Mouse (Mus musculus) CD4-positive helper T cell, adult 2 months (primary cell): ENCODE data around the gene Rbm15b.

ENCODE experiments used
- DNase-seq: peaks from one replicate; pipeline ENCODE4 v3.0.0-alpha.2; 2012; ENCODE audit warnings: low read depth, missing footprints, low spot score

The Rbm15b gene

DNA sequence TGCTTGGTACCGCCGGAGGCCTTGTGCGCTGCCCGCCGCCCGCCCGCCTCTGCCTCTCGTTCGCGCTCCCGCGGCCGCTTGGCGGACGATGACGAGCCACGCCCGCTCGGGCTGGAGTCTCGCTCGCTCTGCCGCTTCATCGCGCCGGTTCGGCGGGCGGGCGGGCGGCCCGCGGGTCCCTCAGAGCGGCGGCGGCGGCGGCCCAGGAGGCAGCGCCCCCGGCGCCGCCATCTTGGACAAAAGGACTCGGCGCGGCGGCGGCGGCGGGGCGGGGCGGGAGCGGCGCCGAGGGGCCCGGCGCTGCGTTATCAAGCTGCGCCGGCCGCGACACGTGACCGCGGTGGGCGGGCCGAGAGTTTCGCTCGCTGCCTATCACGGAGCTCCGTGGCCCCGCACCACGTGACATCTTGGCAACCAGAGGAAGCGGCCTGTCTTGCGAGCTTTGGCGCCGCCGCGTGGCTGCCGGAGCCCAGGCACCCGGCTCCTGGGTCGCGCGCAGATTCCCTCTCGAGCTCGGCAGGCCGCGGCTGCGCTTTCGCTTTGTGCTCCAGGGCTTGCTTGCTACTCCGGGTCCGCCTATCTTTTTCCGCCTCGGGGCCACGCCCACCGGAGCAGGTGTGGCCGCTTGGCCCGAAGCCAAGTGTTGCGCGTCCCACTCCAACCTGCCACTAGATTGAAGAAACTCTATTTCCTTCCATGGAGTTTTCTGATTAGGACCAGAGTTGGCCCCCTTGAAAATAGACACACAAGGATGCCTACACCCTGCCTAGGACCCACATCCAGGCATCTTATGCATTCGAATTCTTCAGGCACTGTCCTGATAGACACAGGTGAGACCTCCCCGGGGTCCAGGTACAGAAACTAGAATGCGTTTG, at the start of gene Rbm15b:
Rbm15b (minus strand) TSS at position 601 of the 875 bp plus-strand sequence.
- peak; percentile 100 for DNase-seq

DNA sequence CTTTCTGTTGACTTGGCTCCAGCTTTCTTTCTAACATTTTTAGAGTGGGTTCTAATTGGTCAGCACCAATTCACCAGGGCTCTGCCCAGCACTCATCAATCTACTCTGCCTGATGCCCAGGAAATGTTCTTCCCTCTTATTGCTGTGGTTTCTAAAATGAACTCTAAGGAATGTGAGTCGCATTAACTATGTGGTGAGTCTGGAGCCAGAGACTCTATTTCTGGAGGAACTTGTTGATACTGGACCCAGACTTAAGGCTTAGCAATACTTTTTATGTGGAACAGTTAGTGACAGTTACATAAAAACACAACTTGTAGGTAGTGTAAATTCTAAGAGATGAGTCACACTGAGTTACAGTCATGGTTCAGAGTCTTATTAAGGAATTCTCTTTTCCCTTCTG, 47.8 kb upstream of the Rbm15b start:
- no peak for DNase-seq

DNA sequence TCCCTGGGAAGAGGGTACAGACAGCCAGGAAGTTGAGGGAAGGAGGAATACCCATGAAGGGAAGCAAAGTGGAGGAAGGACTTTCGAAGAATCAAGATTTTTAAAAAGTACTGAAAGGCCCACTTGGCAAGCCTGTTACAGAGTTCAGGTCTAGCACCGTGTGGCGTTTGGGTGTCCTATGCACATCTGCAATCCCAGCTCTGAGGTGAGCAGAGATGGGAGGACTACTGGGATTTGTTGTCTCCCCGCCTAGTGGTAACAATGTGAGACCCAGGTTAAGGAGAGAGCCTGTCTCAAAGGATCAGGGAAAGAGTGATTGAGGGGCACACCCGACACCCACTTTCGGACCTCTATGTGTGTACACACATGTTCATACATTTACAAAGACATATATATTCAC, 27.6 kb upstream of the Rbm15b start:
- DNase-seq = no peak

DNA sequence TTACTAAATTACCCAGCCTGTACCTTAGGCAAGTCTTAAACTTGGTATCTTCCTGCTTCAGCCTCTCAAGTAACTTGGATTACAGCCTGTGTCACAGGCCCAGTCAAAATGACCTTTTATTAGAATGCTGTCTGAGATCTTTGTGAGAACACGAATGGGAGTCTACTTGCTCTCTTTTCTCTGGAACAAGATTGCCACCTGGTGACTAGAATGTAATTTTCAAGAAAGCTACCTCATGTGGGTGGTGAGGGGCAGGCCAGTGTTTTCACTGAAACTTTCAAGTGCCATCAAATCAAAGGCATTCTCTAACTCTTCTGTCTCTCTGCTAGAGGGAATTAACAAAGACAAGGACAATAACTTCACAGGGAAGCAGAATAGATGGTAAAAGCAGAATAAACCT, 26.5 kb upstream of the Rbm15b start:
- DNase-seq = no peak

DNA sequence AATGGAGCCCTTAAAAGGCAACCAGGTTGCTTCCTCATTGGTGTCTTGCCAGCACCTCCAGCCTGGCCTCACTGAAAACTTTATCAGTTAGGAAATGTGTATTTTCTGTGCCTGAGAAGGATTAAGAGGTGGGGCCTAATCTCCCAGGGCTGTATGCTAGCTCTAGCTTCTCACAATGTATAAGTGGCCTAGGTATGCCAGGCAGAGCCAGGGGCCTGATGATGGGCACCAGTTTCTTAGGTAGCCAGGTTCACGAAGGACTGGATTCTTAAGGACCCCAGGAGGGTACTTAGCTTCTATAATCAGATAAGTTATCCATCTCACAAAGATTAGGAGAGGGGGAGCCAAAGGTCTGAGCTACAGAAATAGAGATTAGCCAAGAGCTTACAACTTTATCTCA, 24.4 kb upstream of the Rbm15b start:
- no peak for DNase-seq

DNA sequence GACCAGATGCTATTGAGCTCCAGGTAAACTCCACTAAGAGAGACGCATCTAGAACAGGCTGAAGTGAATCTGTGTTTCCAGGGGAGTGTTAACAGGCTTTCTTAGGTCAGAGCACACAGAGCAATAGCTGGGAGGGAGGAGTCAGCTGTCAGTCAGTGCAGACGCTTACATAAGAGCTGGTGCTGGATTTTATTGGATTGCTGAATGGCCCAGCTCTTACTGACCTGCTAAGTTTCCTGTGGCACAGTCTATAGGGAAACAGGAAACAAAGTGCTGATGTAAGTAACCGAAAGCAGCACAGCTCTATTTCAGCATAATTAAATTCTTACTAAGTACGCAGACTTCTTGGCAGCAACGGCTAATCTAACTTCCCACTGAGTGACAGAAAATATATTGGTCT, 21.5 kb upstream of the Rbm15b start:
- no peak for DNase-seq

DNA sequence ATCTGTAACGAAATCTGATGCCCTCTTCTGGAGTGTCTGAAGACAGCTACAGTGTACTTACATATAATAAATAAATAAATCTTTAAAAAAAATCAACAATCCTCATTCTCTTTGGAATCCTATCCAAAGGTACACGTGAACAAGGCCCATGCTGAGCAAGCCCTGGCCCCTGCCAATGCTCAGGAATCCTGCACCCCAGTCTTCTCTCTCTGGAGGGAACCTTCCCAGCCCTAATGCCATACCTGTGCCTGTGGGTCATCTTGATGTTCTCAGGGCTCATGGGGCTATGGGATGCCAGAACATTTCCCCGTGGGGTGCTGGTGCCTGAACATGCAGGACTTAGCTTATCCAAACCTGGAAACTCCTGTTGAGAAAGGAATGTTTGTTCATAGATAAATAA, 20.9 kb upstream of the Rbm15b start:
- no peak for DNase-seq

DNA sequence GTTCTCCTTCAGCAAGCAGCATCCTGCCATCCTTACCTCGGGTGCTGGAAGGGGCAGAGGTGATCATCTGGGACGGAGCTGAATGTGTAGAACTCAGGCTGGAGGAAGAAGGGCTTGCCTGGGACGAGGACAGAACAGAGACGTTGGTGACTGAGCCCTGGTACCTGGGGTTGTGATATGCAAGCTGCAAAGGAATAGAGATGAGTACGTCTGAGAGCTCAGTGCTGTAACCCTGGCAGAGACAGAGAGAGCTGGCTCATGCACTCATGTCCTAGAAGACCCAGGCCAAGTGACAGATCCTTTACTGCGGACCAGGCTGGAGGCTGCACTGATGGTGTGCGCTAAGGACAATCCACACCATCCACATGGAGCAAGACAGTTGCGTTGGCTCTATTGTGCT, 19.4 kb upstream of the Rbm15b start:
- no peak for DNase-seq

DNA sequence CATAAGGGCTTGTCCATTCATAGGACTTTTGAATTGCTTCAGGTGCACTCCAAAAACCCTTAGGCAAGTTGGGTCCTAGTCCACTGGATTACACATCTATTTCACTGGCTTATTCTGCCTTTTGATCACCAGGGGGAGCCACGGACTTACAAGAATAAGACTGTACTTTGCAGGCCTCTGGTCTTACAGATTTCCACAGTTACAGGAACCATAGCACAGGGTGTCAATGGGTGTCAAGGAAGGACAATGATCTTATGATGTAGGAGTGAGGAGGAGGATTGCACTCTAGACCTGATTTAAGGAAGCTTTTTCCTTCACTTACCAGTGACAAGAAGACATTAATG, 16.5 kb upstream of the Rbm15b start:
- peak; percentile 50 for DNase-seq

DNA sequence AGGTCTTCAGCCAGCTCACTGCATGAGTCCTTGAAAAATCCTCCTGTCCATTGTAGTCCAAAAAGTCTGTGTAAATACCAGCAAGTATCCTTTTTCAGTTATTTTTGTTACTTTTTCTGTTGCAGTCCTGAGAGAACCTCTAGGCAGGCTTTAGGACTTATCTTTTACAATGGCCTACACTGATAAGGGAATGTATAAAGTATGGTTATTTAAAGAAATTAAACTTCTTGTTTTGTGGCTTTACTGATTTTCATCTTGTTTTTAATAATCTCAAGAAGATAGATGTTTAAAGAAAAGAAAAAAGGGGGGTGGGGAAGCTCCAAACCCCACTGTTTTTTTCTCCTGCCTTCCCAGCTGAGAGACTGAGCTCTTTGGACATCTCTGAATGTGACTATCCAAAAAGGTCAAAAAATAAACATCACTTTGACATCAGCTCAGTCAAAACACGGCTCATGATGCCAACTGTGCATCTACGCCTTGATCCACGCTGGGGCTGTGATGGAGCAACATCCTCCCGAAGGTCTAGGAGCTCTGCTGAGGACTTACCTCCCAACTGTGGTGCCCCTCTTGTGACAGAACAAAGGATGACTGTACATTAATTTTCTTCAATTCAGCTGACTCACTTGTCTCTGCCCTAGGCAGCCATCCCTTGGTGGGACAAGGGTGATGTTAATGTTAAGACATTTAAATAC, 16.0 kb upstream of the Rbm15b start:
- no peak for DNase-seq

DNA sequence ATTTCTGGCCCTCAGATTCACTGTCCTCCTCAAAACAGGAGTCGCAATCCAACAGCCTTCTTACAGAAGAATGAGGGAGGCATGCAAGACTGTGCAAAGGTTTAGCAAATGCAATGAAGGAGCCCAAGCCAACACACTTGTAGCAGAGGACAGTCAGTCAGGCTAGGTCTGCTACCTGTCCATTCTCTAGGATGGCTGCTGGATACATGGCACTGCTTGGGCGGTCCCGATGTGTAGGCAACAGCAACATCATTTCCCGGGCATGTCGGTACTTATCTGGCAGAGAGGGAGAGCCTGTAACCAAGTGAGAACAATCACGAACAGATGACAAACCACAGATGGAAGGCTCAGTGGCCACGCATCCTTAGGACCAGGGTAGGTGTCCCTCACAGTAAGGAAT, 14.4 kb upstream of the Rbm15b start:
- no peak for DNase-seq

DNA sequence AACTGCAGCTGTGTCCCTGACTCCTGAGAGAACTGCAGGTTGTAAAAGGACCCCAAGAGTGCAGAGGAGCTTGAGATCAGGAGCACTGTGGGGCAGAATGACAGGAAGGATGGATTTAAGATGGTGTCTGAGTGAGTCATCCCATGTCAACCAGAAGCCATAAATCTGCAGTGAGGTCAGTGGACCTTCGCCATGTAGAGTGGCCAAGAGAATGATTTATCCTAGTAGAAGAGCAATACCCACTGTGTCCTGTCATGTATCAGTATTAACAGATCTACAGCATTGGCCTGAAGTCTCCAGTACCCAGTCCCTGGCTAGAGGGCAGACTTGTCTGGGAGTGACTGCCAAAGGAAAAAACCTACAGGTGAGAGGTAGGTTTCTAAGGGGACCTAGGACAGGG, 11.7 kb upstream of the Rbm15b start:
- DNase-seq = no peak

DNA sequence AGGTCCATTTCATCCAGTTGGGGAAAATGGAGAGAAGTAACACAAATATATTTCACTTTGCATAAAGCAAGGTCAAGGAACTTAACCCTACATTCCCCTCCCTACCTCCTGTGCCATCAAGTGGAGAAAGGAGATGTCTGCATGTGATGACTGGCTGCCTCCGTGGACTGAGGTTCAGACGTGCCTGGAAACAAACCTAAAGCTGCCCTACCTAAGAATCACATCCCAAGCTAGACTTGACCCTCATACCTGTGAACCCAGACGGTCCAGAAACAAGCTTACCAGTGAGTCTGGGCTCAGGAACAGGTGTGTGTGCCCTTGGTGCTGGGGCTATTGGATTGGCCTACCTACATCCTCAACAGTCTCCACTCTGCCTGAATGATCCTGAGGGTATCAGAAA, 6.1 kb upstream of the Rbm15b start:
- no peak for DNase-seq

DNA sequence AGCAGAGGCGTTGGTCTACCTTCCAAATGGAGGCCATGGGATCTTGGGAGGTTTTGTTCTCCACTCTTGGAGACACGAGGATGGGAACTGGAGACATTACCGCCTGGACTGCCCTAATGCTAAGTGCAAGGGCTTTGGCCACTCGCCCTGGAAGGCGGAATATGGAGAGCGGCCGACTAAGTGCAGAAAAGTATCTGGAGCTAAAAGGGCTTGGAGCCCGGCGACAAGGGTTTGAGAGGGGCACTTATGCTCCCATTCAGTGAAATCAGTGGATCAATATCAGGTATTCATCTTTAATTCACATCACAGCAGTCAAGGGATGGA, 5.3 kb upstream of the Rbm15b start:
- no peak for DNase-seq

DNA sequence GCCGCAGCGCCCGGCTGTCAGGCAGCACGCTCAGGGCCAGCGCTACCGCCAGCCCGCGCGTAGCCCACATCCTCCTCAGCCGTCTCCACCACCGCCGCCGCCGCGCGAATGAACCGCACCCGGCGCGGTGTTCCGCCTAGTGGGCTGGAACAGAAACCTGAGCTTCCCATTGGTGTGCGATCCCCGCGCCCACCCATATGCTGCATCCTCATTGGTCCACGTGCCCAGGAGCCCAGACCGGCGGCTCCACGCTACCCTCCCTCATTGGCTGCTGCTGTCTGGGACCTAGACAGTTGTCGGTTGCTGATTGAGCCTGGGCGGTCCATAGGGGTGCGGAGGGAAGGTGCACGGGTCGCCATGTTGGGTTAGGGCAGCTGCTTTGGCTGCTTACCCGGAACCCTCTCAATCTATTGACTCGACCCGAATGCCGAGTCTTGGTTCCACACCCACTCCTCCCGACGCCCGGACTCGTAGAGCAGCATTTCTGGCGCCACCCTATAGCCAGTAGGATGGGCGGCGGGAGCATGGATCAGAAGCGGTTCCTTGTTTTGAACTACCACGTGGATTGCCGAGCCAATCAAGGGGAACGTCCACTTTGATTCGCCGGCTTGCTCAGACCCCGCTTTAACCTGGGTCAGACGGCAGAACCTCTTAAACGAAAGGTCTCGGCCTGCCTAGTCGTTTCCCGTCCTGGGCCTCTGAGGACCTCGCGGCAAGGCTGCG, 4.8 kb upstream of the Rbm15b start, which contains the start of gene Manf:
Manf (minus strand) TSS at position 151 of the 723 bp plus-strand sequence.
- DNase-seq = peak; percentile 99

DNA sequence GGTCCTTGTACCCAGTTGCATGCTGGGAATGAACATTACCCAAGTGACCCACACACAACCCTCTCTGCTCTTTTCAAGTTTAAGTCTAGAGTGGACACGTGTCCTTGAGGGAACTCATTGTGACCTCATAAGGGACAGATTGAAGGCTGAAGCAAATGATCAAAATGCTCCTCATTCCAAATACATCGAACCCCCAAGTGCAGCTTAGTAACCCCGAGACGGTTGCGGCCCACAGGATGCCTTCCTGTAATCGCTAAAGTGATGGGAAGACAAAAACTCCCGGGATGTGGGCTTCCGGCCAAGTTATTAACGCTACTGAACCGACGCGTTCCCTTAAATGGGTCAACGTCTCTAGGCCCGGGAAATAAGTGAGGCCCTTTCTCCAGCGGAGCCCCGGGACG, 4.1 kb upstream of the Rbm15b start:
- DNase-seq = no peak

DNA sequence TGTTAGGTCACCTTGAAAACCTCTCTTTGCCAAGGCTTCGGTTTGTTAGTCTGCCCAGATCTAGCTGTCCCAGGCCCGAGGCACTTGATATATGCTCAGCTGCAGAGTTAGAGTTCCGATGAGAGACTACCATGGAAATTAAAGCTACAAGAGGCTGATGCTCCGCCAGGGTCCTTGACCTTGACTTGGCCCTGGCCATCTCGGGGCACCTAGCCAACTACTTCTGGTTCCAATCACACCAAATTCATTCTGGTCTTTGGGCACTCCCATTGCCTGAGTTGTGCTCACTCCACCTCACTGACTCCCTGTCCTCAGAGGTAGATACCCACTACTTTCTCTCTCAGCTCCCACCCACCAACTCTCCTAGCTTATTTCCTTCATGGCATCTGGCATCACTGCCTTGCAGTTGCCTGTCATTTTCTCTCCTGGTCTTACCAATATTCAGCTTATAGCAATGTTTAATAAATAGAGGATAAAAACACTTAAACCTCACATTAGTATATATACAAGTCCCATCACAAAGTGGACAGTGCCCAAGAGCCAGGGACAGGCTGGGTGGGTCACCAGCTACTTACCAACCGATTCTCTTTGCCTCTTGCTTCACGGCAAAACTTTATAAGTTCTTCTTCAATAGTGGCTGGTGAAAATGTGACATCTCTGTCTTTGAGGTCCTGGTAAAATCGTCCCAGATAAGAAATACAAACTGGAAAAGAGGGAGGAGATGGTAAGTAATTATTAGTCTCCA, 3.4 kb upstream of the Rbm15b start:
- DNase-seq = no peak

DNA sequence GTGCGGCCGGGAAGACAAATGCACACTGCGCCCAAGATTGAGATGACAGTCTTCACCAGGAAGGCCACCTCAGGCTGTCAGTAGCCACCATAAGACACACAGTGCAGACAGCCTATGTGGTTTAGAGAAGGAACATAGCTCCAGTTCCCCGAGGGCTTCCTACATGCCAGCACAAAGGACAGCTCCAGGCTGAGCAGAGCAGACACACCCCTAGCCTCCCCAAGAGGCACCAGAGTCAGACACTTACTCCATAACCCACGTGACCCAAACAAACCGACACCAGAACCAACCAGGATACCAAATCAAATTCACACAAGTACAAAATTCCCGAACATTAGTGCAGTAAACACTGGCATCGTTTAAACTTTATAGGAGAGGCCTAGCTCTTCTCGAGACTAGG, 2.1 kb upstream of the Rbm15b start:
- DNase-seq = no peak

DNA sequence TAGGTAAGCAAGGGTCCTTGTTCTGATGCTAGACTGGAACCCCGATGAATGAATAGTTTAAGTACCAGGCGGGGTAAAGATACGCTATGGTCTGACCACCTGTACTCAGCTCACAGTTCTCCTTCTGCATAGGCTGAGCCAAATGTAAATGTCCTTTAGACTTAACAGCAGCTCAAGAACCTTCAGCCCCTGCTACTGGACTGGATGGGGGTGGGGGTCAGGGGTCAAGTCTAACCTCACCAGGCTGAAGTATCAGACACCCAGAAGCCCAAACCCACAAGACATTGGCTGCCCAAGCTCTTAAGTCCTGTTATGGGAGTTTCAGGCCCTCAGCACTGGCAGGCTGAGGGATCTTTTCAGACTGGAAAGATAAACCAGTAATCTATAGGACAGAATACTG, 1.1 kb upstream of the Rbm15b start:
- no peak for DNase-seq

DNA sequence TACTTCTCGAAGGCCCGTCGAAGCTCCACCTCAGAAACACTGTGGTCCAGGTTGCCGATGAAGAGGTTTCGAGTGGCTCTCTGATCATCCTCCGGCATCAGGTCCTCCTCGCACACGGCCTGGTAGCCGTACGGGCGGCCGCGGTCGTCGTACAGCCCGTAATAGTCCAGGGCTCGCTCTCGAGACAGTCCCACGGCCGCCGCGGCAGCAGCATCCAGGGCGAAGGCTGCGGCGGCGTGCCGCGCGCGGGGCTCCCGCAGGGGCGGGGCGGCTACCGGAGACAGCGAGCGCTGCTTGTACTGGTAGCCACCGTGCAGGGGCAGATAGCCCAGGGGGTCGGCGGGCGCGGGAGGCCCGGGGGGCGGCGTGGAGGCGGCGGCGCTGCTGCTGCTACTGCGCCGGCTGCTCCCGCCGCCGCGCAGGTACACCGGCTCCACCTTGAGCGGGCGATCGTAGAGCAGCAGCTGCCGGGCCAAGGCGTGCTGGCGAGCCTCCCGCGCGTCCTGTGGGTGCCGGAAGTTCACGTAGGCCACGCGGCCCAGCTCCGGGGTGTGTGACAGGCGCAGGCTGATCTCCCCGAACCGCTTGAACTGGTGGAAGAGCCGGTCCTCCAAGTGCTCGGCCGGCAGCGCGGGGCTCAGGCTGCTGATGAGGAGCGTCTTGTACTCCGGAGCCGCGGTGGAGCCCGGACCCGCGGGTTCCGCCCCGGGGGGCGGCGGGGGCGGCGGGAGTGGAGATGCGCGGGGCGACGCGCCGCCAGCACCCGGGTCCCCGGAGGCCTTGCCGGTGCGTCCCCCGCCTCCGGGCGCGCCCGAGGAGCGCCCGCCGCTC, 1.1 kb downstream of the Rbm15b start:
- peak; percentile 78 for DNase-seq
